Mouse (Mus musculus) thymus, postnatal 14 days (tissue): ENCODE data around the gene Gm7075.
"Not testable (repeated sequence)": the region's sequence is repeated elsewhere in the genome, so short reads cannot be mapped to it uniquely, and the experiment has no call there.

Experiments used
- DNase-seq: peaks from one replicate; pipeline ENCODE4 v3.0.0; 2021

The Gm7075 gene

DNA sequence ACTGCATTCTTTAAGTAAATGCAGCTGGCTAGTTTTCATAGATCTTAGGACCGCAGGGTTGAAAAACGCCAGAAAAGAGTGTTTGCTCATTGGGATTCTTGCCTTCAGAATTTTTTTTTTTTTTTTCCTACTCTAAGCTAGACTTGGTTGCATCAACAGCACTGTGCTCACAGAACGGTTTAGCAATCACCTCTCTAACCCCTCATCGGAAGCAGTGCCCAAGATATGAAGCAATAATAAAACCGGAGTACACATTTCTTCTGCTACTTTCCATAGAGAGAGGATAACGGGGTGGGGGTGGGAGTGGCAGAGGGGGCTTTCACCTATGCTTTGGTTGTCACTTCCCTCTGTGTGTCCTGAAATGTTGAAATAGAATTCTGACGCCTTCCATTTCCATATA is 5.7 kb downstream of the Gm7075 start:
- no peak for DNase-seq

DNA sequence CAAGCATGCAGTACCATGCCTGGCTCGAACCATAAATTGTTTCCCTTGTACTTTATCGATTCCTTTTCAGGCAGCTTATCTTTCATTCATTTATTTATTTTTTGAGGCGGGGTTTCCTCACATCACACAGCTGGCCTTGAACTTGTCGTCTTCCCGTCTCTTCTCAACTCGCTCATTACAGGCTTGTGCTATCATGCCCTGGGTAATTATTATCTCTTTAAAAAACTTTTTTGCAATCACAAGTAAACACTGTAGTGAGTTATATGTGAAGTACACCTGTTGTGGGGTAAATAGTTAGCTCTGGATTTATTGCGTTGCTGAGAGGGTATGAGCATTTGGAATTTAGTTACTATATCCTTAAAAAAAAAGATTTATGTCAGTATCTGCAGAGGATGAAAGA is 6.3 kb downstream of the Gm7075 start:
- no peak for DNase-seq

DNA sequence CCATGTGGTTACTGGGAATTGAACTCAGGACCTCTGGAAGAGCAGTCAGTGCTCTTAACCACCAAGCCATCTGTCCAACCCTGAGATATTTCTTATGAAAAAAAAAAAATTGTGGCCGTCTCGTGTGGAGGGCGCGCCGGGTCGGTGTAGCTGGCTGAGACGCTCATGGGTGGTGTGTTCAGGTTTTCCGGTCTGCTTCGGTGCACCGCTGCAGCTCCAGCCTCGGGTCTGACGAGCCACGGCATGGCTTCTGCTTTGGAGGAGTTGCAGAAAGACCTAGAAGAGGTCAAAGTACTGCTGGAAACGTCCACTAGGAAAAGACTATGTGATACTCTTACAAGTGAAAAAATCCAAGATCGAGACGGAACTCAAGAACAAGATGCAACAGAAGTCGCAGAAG is 8.8 kb downstream of the Gm7075 start:
- no peak for DNase-seq

DNA sequence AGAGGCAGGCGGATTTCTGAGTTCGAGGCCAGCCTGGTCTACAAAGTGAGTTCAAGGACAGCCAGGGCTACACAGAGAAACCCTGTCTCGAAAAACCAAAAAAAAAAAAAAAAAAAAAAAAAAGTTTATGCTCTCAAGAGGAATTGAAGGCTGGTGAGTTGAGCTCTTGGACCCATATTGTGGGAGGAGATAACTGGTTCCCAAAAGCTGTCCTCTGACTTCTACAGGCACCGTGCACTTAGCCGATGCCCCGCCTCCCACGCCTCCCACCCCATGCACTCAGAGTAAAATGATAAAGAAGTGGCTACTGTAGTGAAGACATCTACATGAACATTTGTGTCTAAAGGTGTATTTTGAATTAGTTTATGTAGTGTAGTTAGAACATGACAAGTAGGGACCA is 9.9 kb downstream of the Gm7075 start:
- not testable (repeated sequence) for DNase-seq

DNA sequence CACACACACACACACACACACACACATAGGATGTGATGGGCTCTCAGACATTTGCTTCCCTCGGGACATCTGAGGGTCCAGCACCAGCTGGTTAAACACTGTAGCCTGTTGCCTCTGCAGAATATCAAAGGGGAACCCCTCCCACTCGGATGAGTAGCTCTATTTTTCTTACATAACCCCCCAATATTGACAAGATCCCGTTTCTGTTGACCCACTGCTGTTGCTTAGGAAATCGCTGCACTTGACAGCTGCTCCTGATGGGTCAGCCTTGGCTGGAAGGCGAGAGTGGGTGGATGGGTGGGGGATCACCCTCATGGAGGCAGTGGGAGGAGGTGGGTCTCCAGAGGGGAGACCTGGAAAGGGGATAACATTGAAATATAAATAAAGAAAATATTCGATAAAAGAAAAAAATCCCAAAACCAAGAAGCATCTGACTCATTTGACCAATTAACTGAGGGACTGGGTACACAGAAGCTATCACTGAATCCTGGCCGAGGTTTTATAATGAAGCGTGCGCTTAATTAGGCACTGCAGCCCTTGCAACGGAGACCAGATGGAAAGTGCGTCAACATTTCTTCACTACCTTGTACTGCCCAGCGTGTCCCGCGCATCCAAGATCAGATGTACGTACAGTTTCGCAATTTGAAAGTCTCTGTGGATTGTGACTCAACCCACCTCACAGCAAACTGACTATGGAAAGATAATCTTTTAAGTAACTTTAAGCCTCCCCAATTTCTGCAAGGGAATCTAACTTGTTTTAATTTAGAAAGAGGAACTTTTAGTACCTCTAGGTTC is 11.2 kb downstream of the Gm7075 start:
- DNase-seq, result no peak

DNA sequence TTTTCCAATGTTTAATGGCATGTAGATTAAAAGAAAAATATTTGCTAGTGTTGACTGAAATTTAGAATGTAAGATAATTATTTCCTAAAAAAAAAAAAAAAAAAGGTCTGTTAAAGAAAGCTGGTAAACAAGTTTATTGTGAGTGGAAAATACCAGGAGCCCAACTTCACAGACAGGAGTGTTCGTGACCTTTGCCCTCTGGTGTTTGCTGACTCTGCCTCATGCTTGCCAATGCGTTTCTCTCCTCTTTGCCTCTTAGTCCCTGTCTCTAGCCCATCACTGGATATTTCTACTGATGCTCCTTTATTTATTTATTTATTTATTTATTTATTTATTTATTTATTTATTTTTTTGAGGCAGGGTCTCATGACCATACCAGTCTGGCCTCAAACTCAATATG is 18.0 kb downstream of the Gm7075 start:
- no peak for DNase-seq

DNA sequence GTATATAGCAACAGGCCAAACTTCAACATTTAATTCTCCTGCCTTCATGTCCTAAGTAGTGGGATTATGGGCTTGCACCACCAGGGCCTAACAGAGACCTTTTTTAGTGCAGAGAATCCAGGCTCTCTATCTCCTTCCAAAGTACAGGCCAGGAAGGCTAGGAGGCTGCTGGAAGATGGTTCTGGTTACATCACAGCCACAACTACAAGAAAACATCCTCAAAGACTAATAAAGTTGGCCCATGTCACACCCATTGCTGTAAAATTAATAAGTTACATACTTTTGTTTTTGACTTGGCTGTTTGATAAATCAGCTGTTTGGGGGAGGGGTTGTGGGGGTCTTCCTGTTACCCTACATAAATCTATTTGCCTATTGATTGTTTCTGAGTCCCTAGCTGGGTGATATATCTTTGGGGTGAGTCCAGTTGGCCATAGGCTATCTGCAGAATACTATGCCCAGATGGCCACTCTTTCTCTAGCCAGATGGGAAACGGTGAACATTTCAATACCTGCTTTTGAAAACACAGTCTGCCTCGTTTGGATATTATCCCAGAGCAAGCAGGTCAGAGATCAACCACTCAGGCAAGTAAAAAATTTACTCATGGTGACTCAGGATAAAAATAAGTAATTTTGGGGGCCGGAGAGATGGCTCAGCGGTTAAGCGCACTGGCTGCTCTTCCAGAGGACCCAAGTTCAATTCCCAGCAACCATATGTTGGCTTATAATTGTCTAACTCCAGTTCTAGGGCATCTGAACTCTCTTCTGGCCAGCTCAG is 18.7 kb downstream of the Gm7075 start:
- no peak for DNase-seq

DNA sequence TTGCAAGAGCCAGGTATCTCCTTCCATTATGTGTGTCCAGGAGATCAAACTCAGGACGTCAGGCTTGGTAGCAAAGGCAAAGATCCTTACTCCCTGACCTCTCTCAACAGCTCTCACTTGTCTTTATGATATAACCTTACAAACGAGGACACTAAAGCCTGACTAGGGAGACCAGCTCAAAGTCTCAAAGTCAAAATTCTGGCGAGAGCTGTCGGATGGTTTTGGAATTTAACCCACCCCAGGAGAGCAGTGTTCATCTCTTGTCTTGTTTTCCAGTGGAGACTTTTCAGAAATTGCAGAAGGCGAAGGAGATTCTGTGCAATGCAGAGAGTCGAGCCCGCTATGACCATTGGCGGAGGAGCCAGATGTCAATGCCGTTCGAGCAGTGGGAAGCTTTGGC is 24.6 kb downstream of the Gm7075 start:
- no peak for DNase-seq

DNA sequence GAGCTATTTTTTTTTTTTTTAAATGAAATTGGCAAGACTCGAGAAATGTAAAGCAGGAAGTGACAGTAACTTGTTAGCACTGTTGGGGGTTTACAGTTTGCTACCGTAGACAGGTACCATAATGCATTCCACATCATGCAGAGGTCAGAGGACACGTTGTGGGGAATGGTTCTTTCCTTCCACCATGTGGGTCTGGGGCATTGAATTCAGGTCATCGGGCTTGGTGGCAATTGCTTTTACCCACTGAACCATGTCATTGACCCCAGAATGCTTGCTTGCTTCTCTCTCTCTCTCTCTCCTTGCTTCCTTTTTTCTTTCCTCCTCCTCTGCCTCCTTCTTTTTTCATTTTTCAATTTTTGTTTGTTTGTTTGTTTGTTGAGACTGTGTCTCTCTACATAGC is 32.6 kb downstream of the Gm7075 start:
- no peak for DNase-seq

DNA sequence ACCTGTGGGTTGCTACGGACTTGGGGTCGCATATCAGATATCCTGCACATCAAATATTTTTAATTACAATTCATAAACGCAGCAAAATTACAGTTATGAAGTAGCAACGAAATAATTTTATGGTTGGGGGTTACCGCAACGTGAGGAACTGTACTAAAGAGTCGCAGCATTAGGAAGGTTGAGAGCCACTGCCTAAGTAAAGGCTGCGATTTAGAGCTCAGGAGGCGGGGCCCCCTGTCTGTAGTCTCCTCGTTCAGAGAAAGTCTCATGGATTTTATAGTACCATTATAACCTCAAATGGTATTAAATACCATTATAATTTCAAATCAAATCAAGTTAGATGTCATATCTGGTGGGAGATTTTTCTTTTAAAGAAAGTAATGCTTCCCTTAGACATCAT is 34.6 kb downstream of the Gm7075 start:
- DNase-seq, result no peak

DNA sequence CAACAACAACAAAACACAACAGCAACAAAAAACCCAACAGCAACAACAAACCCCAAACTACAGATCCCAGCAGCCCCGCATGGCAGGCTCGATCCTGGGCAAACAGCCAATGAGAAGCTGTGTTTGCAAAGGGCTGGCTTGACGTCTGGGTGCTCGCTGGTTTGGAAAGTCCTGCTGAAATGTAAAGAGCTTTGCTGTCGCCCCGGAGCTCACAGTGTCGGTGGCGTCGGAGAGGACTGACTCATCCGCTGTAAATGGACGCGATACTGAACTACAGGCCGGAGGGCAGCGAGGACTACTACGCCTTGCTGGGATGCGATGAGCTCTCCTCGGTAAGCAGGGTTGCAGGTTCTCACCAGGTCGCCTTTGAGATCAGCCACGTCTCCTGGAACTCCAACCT is 35.1 kb downstream of the Gm7075 start:
- DNase-seq, result peak; percentile 76

DNA sequence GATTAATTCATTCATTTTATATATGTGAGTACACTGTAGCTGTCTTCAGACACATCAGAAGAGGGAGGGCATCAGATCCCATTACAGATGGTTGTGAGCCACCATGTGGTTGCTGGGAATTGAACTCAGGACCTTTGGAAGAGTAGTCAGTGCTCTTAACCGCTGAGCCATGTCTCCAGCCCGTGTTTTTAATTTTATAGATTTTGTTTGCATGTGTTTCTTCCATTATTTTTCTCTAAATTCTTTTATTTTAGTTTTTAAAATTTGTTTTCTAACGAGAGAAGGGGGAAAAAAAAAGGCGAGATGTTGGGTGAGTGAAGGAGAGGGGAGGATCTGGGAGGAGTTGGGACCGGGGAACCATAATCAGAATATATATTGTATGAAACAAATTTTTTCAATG is 35.7 kb downstream of the Gm7075 start:
- not testable (repeated sequence) for DNase-seq

DNA sequence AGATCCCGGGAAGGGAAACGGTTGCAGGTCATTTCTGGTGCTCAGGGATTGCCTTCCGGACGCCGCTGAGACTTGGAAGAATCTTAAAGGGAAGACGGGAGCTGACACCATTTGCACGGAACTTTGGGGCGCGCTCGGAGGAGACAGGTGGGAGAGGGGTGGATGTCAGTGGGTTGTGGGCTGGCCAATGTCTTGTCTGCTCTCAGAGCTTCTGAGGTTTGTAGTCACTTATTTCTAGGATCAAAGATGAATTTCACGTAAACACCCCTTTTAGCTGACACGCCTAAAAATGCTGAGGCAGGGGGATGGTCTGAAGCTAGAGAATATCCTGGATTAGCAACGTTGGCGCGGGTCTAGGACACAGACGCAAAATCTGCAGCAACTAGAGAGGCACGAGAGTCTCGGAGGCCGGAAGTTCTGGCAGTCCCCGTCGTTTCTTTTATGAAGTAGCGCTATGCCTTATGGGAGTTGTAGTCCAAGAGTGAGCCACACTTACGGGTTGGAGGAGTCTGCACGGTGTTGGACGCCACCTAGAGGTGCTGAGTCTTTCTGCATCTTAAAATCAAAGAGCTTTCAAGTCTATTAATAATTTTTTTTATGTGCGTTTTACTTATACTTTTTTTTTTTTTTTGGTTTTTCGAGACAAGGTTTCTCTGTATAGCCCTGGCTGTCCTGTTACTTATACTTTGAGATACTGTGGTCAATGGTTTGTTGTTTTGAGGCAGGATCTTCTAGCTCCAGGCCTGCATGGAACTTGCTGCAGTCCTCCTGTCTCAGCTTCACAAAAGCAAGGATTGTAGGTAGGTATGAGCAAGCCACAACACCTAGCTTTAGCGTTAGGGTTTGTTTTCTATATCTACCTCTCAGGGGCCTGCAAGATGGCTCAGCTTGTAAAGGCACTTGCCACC is 39.0 kb downstream of the Gm7075 start, which contains the start of gene Dnajc12:
TSS of gene Dnajc12 (plus strand) at position 72 of the 908 bp plus-strand sequence.
- DNase-seq, result peak; percentile 86

DNA sequence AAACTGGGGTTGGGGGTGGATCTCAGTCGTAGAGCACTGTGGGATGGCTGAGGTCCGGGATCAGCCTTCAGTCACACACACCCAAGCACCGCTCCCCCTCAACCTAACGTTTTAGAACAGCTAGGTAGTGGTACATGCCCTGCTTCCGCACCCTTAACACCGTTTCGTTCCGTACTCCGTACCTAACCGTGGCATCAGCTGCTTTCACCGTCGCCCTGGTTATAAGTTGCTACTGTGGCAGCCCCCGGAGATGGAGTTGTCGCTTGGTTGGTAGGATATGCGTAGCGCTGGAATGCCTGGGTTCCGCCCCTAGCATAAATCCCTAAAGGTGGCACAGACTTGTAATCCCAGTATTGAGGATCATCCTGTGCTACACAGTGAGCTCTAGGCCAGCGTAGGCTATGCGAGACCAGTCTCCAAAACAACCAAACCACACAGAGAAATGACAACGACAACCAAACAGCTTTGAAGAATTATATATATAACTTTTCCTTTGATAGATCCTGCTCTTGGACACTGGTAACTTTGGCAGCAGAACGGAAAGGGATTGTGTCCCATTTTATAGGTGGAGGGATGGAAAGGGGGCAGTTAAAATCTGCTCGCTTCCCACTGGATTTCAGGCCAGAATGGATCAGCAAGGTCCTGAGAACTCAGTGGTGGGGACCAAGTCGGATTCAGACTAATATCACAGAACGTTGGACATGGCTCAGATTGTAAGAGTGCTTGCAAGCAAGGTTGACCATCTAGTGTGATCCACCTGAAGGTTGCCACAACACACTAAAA is 39.9 kb downstream of the Gm7075 start, which contains the start of gene Sirt1:
TSS of gene Sirt1 (minus strand) at position 207 of the 783 bp plus-strand sequence.
- DNase-seq, result peak; percentile 55

DNA sequence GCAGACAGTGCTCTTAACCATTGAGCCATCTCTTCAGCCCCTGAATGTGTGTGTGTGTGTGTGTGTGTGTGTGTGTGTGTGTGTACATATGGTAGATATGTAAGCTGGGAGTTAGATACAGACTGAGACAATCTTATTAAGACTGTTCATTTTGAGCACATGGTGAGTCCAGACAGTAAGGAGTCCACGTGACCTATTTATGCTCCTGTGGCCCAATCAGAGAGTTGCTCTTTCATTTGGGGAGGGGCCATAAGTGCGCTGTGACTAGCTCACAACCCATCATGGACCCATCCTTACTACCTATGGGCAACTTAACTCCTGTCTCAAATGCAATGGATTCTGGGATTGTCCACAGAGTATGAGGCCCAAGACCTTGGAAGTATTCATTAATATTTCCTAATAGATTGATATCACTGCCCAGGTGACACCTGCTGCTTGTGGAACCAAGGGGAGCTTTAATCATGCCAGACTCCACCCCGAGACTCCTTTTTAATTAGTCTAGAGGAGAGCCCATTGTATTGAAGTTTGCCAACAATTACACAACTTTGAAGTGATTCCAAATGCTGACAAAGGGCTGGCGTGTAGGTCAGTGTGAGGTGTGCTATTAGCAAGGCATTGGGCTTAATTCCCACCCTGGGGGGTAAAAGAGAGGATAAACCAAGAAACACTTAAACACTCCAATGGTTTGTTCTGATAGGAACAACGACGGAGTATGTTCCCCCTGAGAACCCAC is 42.5 kb downstream of the Gm7075 start:
- DNase-seq, result no peak

DNA sequence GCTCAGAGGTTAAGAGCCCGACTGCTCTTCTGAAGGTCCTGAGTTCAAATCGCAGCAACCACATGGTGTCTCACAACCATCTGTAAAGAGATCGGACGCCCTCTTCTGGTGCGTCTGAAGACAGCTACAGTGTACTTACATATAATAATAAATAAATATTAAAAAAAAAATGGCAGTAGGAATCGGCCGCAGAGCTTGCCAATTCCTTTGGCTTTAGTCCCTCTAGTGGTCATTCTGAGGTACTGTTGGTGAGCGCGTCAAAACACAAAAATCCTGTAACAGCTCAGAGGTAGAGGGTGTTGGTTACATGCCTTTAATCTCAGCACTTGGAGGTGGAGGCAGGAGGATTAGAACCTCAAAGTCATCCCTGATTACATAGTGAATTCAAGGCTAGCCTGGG is 44.1 kb downstream of the Gm7075 start:
- DNase-seq, result peak; percentile 57

DNA sequence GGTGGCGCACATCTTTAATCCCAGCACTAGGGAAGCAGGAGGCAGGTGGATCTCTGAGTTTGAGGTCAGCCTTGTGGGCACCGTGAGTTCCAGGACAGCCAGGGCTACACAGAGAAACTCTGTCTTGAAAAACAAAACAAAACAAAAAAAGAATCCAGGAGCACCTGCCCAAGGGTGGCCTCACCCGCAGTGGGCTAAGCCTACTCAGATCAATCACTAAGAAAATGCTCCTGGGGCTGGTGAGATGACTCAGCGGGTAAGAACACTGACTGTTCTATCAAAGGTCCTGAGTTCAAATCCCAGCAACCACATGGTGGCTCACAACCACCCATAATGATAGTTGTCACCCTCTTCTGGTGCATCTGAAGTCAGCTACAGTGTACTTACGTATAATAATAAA is 45.3 kb downstream of the Gm7075 start:
- DNase-seq, result no peak
